Mouse (Mus musculus): ENCODE data around the gene Pgp. TPM values are rescaled to one million over a fixed set of nuclear protein-coding genes. Genes with fewer than 3 reads are reported as not detected.

Pgp gene
- total RNA-seq, 2 experiments from 2014 or later, result 47.6 to 52.1 TPM

DNA sequence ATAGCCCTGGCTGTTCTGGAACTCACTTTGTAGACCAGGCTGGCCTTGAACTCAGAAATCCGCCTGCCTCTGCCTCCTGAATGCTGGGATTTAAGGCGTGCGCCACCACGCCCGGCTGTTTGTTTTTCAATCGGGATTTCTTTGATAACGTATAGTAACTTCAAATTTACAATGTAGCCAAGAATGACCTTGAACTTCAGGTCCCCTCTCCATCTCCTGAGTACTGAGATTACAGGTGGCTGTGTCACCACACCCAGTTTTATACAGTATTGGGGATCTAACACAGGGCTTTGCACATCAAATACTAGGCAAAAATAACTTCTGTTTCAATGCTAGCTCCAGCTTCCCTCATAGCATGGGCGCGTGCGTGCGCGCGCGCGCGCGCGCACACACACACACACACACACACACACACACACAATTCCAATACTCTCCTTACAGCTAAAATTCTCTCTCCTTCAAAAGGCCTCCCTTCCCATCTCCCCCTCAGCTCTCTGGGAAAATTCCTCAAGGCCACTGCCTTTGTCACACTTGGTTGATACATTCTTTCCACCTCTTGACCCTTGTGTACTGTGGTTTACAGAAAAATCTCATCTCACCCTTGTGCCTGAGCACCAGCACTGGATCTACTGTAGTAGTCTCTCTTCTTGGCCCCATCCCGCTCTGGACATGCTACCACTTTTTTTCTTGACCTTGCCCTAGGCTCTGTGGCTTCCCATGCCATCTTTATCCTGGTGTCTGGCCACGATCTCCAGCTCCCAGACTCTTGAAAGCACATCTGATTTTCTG is 11.0 kb downstream of the Pgp start:
- DNase-seq (ENCODE audit: low spot score), result no peak

DNA sequence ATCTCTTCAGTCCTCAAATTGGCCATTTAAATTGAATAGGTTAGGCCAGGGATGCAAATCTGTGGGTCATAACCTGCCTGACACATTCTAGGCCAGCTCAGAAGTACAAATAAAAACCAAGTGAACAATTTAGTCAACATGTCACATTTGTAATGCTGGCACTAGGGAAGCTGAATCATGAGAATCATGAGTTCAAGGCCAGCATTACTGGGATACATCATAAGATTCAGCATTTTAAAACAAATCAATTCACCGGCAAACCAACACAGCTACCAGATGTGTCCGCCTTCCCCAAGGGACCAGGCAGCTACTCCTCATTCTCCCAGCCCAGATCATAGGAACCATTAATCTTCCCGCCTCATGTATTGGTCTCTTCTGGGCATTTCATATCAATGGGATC is 13.3 kb downstream of the Pgp start:
- DNase-seq (ENCODE audit: low spot score), result no peak

DNA sequence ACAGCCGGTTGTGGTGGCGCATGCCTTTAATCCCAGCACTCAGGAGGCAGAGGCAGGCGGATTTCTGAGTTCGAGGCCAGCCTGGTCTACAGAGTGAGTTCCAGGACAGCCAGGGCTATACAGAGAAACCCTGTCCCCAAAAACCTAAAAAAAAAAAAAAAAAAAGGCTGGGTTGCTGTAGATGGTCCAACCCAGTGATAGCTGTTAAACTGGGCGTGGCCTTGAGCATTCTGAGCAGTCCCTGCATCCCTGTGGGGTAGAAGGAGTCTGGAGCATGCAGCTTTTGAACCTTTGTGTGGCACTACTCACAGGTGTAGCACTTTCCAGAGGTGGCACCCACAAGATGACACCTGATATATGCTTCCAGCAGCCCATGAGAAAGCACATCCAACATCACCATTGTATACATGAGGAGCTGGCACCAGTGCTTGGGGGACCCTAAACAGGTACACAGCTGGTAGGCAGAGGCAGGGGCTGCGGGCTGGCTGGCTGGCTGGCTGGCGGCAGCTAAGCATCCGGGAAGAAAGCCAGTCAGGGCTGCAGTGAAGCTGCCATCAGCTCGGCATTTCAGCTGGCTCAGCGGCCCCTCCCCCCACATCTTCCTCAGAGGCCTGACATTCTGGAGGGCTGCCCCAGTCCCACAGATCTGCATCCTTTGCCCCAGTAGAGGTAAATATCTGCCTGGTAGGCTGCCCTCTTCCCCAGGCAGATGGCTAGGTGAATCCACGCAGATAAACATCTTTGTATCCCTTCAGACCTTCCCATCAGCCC is 15.1 kb downstream of the Pgp start:
- DNase-seq (ENCODE audit: low spot score), result no peak

DNA sequence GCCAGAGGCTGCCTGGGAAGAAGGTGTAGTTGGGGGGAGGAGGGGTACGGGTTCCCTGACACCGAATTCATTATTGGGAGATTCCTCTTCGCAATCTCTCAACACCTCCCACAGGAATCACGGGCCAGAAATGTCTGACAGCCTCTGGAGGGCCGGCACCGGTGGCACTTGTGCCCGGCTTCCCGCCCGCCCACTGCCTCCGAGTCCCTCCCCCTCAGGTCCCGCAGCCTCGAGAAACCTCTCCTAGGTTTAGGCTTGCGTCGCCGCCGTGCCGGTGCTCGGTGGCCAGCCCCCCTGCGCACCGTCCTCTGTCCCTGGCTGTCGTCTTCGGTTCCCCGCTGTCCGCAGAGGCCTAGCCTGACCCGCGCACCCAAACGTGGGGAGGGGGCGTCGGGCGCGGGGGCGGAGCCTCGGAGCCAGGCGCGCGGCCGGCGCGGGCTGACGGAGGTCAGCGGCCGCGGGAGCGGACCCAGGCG is 18.0 kb downstream of the Pgp start, which contains the start of gene Caskin1:
Gene Caskin1 (plus strand): TSS at position 416 of the 476 bp plus-strand sequence.
- no peak for DNase-seq (ENCODE audit: low spot score)

DNA sequence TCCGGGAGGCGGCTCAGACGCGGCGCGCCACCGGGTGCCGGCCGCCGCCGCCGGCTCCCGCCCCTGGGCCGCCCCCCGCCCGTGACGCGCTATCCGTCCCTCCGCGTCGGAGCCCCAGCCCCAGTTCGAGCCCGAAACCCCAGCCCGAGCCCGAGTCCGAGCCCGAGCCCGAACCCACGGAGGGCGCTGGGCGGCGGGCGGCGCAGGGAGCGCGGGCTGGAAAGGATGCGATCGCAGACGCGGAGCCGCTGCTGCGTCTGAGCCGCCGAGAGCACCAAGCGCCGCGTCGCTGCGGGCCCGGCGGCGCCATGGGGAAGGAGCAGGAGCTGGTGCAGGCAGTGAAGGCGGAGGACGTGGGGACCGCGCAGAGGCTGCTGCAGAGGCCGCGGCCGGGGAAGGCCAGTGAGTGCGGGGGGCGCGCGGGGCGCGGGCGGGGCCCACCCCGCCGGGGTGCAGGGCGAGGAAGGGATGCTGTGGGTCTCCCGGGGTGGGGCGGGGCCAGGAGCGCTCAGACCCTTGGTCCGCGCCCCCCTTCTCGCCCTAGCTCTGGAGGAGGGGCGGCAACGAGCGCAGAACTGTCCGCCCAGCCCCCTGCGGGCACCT is 18.6 kb downstream of the Pgp start:
- DNase-seq (ENCODE audit: low spot score), result no peak

DNA sequence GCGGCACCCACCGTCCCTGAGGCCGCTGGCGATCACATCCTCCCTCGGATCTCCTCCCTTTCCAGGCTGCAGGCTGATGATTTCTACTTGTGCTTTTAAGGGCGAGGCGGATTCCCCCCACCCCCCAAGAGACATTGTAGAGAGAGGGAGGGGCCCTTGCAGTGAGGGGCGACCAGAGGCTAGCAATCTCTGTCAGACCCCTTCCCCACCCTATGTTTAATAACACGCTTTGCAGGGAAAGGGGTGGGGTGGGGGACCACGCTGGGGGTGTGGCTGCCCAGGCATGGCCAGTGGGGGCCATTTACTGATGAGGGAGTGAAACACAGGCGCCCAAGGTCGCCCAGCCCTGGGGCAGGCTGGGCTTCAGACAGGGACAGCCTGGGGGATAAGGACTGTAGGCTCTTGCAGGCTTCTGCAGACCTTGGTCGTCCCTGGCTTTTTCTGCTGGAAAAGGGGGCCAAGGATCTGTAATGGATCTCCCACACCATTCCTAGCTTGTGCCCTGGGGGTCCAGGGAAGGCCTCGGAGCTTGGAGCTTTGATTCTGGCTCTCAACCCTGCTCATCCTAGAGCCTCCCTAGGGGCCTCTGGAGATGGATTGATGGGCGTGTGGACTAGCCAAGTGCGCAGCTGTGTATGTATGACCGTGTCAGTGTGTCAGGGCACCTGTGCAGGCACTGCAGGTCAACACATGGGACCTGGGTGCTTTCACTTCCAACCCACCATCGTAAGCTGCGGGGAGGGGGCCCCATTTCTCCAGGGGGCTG is 19.3 kb downstream of the Pgp start:
- no peak for DNase-seq (ENCODE audit: low spot score)

DNA sequence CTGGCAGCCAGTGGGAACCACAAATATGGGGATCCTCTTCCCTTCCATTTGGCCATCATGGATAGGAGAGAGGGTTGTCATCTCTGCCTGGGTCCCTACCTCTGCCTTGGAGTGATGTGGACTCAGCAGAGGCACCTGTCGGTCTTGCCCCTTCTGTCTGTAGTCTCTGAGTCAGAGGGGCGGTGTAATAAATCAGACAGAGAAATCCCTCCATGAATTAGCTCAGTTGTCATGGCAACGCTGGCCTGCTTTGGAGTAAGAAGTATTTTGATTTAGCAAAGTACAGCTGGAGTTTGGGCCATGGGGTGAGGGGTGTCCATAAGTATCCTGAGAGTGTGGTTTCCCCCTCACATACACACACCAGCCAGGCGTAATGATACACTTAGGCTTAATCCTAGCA is 20.2 kb downstream of the Pgp start:
- DNase-seq (ENCODE audit: low spot score), result no peak

DNA sequence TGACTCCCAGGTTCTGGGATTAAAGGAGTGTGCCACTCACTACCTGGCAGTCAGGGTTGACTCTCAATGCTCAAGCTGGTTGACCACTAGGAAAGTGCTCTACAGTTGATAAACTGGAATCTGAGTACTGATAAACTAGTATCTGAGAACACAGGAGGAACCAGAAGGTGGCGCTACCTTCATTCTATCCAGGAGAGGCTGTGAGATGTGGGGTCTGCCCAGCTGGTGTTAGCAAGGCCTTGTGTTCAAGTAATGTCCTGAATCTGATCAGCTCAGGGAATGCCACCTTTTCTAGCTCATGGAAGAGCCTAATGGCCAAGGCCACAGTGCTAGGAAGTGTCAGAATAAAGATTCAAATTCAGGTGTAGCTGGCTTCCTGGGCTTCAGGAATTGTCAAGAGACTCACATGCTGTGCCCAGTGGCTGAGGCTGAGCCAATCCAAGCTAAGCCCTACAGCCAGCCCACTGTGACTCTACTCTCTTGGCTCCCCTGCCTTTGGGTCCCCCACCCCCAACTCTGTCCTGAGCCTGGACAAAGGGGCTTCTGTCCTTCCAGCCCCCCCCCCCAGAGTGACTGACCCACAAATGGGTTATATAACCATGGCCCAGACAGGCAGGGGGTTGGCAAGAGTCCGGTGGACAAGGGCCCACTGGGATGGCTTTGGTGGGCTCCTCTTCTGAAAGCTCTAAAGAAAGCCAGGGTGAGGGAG is 24.6 kb downstream of the Pgp start:
- DNase-seq (ENCODE audit: low spot score), result peak; percentile 43

DNA sequence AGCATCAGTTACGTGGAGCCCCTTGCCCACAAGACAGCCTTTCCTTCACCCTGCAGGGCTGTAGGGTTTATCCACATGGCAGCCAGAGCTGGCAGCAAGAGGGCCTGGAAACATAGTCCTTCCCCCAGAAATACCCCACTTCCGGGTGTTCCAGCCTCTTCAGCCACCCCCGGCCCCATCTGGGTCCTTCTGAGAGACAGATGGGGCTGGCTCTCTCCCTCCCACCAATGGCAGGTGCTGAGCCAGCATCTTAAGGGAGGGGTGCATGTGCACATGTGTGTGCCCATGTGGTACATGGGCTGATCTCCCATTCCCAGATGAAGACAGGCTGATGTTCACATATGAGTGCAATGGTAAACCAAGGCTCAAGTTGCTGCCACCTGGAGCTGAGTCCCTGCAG is 25.3 kb downstream of the Pgp start:
- DNase-seq (ENCODE audit: low spot score), result no peak

DNA sequence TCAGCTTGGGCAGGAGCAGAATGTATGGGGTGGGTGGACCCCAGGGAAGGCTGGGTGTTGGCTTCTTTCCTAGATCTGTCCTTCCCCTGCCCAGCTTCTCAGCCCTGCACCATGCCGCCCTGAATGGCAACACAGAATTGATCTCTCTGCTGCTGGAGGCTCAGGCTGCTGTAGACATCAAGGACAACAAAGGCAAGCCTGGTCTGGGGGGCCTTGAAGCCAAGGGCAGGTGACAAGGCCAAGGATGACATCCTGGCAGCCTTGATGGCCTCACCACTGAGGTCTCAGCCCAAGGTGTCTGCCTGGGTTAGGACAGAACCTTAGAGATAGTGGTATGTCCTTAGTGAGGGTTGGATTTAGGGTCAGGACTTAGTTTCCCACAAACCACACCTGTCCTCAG is 25.8 kb downstream of the Pgp start:
- no peak for DNase-seq (ENCODE audit: low spot score)

DNA sequence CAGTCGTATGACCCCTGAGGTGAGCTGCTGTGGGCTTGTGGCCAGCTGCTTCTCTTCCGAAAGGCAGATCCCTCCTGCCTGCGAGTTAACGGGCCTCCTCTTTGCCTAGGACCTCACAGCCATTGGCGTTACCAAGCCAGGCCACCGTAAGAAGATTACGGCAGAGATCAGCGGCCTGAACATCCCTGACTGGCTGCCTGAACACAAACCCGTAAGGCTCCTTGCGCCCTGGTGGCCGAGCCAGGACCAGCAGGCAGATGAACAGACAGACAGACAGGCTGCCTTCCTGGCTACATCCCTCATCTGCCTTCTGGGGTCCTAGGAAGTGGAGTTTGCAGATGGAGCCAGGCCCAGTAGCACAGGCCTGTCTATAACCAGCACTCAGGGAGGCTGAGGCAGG is 32.0 kb downstream of the Pgp start:
- DNase-seq (ENCODE audit: low spot score), result no peak

DNA sequence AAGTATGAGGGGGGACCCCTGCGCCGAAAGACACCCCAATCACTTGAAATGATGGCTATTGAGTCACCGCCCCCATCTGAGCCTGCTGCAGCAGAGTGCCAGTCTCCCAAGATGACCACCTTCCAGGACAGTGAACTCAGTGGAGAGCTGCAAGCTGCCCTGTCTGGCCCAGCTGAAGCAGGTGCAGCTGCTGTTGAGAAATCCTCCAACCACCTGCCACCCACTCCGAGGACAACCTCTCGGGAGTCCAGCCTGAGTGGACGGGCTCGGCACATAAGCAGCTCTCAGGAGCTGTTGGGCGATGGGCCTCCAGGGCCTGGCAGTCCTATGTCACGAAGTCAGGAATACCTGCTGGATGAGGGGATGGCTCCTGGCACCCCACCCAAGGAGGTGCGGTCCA is 33.9 kb downstream of the Pgp start:
- no peak for DNase-seq (ENCODE audit: low spot score)

DNA sequence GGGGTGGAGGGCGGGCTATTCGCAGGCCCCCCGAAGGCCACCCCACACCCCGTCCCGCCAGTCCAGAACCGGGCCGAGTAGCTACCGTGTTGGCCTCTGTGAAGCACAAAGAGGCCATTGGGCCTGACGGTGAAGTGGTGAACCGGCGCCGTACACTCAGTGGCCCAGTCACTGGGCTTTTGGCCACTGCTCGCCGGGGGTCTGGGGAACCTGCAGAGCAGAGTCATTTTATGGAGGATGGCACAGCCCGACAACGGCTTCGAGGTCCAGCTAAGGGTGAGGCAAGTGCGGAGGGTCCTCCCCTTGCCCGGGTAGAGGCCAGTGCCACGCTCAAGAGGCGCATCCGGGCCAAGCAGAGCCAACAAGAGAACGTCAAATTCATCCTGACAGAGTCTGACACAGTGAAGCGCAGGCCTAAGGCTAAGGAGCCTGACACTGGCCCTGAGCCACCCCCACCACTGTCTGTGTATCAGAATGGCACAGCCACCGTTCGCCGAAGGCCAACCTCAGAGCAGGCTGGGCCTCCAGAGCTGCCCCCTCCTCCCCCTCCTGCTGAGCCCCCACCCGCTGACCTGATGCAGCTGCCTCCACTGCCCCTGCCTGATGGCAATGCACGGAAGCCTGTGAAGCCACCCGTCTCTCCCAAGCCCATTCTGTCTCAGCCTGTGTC is 35.2 kb downstream of the Pgp start:
- no peak for DNase-seq (ENCODE audit: low spot score)

DNA sequence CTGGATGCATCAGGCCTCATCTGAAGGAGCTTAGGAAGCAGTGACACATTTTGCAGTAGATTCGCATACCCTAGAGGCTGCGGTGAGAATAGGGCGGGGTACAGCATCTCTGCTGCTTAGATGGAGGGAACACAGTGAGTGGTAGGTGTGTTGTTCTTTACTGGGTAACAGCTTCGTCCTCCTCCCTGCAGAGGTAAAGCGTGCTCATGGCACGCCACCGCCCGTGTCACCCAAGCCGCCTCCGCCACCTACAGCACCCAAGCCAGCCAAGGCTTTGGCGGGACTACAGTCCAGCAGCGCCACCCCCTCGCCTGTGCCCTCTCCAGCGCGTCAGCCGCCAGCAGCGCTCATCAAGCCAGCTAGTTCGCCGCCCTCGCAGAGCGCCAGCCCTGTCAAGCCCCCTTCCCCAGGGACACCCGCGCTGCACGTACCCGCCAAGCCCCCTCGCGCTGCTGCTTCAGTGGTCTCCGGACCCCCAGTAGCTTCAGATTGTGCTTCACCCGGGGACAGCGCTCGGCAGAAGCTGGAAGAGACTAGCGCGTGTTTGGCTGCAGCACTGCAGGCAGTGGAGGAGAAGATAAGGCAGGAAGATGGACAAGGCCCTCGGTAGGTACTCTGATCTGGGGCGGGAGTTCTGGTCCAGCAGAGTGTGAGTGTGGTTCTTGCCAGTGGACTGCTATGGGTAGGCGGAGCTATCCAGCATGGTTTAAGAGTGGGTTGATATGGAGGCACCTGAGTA is 36.3 kb downstream of the Pgp start:
- DNase-seq (ENCODE audit: low spot score), result peak; percentile 46

DNA sequence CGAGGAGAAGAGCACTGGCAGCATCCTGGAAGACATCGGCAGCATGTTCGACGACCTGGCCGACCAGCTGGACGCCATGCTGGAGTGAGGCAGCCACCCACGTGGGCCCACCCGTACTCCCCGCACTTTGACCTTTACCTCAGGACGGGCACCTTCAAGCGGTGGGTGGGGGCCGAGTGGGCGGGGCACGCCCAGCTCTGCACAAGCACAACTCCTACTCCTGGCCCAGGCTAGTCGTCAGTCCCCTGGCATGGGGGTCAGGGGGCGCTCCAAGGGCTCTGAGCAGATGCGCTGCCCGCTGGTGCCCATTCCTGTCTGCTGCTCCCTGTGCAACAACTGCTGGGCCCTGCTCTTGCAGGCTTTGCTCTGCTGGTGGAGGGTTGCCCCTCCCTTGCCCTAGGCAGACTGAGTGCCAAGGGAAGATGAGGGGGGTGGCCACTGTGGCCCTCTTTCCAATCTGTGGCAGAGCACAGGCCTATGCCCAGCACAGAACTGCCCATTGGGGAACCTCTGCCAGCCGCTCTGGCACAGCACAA is 37.0 kb downstream of the Pgp start:
- no peak for DNase-seq (ENCODE audit: low spot score)

DNA sequence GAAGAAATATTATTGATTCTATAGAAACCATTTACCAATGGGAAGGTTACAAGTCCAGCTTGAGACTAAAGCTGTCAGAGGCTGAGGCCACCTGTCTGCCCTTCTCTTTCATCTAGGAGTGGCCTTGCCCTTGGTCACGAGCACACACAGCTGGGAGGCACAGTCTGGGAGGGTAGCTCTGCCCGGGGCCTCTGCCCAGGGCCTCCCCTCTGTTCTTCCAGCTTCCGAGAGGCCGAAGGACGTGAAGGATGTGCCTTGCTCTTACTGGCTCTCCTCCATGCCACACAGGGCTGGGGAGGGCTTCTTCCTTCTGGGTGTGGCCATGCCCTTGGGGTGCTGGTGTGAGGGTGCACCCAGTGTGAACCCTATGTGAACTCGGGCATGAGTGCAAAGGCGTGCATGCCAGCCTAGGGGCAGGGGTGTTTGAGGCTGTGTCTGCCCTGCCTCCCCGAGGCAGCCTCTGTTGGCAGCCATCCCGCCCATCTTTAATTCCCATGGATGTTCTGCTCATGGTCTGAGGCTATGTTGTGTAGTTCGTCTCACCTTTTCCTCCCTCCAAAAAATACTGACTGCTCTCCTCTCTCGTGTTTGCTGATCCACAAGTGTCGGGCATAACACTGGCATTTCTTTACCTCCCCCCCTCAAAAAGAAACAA is 37.7 kb downstream of the Pgp start:
- no peak for DNase-seq (ENCODE audit: low spot score)

DNA sequence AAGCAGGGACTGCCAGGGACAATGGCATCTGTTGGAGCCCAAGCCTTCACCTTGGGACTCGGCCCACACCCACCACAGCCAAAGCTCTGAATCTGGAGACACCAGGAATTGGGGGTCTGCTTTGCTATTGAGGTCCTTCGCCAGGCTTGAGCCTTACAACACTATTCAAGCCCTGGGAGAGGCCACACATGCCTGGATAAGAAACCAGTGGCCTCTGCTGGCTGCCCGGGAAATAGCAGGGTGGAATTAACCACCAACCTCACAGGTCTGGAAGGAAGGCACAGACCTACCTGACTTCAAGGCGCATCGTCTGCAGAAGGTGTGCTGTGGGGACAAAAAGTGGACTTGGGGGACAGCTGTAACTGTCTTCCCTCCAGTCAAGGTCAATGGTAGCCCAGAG is 43.4 kb downstream of the Pgp start:
- DNase-seq (ENCODE audit: low spot score), result peak; percentile 35

DNA sequence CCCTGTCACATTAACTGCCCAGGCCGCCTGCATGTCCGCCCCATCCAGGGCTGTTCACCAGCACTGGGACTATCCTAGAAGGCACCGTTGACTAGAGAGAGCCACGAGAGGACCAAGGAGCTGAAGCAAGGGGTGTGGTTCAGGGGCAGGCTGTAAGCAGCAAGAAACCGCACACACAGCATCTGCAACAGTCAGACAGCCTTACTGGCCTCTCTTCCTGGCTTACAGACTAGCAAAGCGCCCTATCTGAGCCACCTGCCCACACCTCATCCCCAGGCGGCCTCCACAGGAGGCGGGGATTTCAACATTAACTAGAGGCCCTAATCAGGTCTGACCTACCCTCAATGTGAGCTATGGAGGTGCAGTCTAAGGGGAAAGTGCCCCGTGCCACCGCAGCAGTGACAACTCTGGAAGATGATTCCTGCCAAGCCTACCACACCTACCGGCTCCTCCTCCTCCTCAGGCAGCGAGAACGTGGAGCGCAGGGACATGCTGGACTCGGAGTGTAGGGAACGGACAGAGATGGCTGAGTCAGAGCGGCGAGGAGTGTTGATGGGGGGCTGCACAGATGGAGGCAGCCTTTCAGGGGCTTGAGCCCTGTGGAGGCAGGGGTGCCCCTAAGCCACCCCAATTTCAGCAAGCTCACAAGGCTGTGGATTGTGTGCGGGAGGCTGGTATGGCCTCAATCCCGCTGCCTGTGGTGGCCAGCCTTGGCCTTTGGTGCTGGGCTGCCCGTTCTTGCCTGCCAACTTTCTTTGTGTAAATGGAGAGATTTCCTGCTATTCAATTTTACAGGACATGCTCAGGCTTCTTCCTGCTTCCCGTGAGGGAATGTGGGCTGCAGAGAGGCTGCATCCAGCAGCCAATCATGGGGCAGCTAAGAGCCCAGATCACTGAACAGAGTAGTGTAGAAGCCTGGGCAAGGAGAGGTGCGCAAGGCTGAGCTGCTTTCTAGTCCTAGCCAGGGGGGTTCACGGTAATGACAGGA is 44.4 kb downstream of the Pgp start:
- DNase-seq (ENCODE audit: low spot score), result no peak

Measured in gastrocnemius, adult 18-20 months (tissue).